Mouse (Mus musculus): Measurements from ENCODE around the gene Dcdc2a.

Gene Dcdc2a

GRCm38 (mm10) chr13:25178236-25179001 is 122.6 kb downstream of the Dcdc2a start:
- no peak for DNase-seq

- no peak for DNase-seq
Measured at GRCm38 (mm10) chr13:25186436-25187325, 130.9 kb downstream of the Dcdc2a start.

- peak; percentile 13 to 18 for DNase-seq
Measured at GRCm38 (mm10) chr13:25187326-25187710, 131.5 kb downstream of the Dcdc2a start.

- DNase-seq, result no peak
Measured at GRCm38 (mm10) chr13:25189419-25190144, 133.8 kb downstream of the Dcdc2a start.

GRCm38 (mm10) chr13:25190218-25190617 is 134.4 kb downstream of the Dcdc2a start:
- DNase-seq, result no peak

- no peak for DNase-seq
Measured at GRCm38 (mm10) chr13:25195706-25196105, 139.9 kb downstream of the Dcdc2a start.

GRCm38 (mm10) chr13:25199916-25200315 is 144.1 kb downstream of the Dcdc2a start:
- DNase-seq, result no peak

- DNase-seq, result no peak
Measured at GRCm38 (mm10) chr13:25206950-25207349, 151.1 kb downstream of the Dcdc2a start.

- no peak for DNase-seq
Measured at GRCm38 (mm10) chr13:25218394-25218793, 162.6 kb downstream of the Dcdc2a start.

GRCm38 (mm10) chr13:25220186-25220787 is 164.5 kb downstream of the Dcdc2a start:
- peak; percentile 11 to 35 for DNase-seq

GRCm38 (mm10) chr13:25251893-25252292 is 196.1 kb downstream of the Dcdc2a start:
- no peak for DNase-seq

GRCm38 (mm10) chr13:25254478-25255263 is 198.9 kb downstream of the Dcdc2a start:
- DNase-seq, result peak; percentile 44 to 50

- DNase-seq, result no peak
Measured at GRCm38 (mm10) chr13:25257608-25258007, 201.8 kb downstream of the Dcdc2a start.
